Mouse (Mus musculus) MEL-GATA-1-ER (cell line): Measurements from ENCODE around the gene Irx1.

Experiments used
- DNase-seq: peaks from one replicate; pipeline ENCODE4 v3.0.0-alpha.2; 2012; ENCODE audit warnings: low read depth; ENCODE audit errors: extremely low read depth

The Irx1 gene

GRCm38 (mm10) chr13:71910361-71910760 lies 53.2 kb downstream of the Irx1 start:
- DNase-seq: no peak
